Mouse (Mus musculus) midbrain, embryonic 16.5 days (tissue): ENCODE data around the gene Kcnk18. TPM values are rescaled to one million over a fixed set of nuclear protein-coding genes. Genes with fewer than 3 reads are reported as not detected.

ENCODE experiments used
- ATAC-seq: fragments of 200-750 bp; cut with Nextera tagmentation; 2 replicates; pipeline ENCODE4 v1.8.0; 2017; ENCODE audit warnings: moderate TSS enrichment
- H3K27ac ChIP-seq: fragments of 300-500 bp; sonication (generic); 2 replicates; pipeline ENCODE4 v1.5.1; 2014; ENCODE audit warnings: mild to moderate bottlenecking, low read length, mixed read lengths
- H3K27me3 ChIP-seq: fragments of 300-500 bp; sonication (generic); 2 replicates; pipeline ENCODE4 v1.6.1; 2014; ENCODE audit warnings: low read depth, low read length, mixed read lengths; ENCODE audit not compliant: control insufficient read depth, insufficient read depth
- H3K36me3 ChIP-seq: fragments of 300-500 bp; sonication (generic); 2 replicates; pipeline ENCODE4 v1.6.1; 2014; ENCODE audit warnings: mild to moderate bottlenecking, low read length, moderate library complexity, mixed read lengths; ENCODE audit not compliant: control insufficient read depth, insufficient read depth
- H3K4me1 ChIP-seq: fragments of 300-500 bp; sonication (generic); 2 replicates; pipeline ENCODE4 v1.6.1; 2014; ENCODE audit warnings: mild to moderate bottlenecking, low read length, mixed read lengths; ENCODE audit not compliant: control insufficient read depth, insufficient read depth
- H3K4me2 ChIP-seq: fragments of 300-500 bp; sonication (generic); 2 replicates; pipeline ENCODE4 v1.6.1; 2014; ENCODE audit warnings: mild to moderate bottlenecking, low read length, mixed read lengths
- H3K4me3 ChIP-seq: fragments of 300-500 bp; sonication (generic); 2 replicates; pipeline ENCODE4 v1.5.1; 2014; ENCODE audit warnings: low read depth, mild to moderate bottlenecking, low read length, moderate library complexity, mixed read lengths
- H3K9ac ChIP-seq: fragments of 300-500 bp; sonication (generic); 2 replicates; pipeline ENCODE4 v1.6.1; 2014; ENCODE audit warnings: low read depth, low read length, mixed read lengths
- H3K9me3 ChIP-seq: fragments of 300-500 bp; sonication (generic); replicated peaks from 2 replicates; pipeline ENCODE4 v1.6.1; 2014; ENCODE audit warnings: mild to moderate bottlenecking, low read length, mixed read lengths; ENCODE audit not compliant: control insufficient read depth, poor library complexity, severe bottlenecking
- WGBS: fragments of 180-500 bp; shearing (Covaris S2); extraction: QIAGEN DNeasy Blood & Tissue Kit; methylation state at CpG from one replicate; pipeline ENCODE4 v1.1.7; 2014; 5-methylcytosine and 5-hydroxymethylcytosine counted together
- polyA plus RNA-seq: library from polyadenylated mRNA; unstranded; fragments of >200 nt; fragmentation: Nextera tagmentation; extraction: Ambion mirVana; gene quantifications from 2 replicates; pipeline ENCODE4 v1.2.1, GENCODE M21; 2015

Gene Kcnk18
- polyA plus RNA-seq, 1 experiment from 2014 or later = not detected

DNA sequence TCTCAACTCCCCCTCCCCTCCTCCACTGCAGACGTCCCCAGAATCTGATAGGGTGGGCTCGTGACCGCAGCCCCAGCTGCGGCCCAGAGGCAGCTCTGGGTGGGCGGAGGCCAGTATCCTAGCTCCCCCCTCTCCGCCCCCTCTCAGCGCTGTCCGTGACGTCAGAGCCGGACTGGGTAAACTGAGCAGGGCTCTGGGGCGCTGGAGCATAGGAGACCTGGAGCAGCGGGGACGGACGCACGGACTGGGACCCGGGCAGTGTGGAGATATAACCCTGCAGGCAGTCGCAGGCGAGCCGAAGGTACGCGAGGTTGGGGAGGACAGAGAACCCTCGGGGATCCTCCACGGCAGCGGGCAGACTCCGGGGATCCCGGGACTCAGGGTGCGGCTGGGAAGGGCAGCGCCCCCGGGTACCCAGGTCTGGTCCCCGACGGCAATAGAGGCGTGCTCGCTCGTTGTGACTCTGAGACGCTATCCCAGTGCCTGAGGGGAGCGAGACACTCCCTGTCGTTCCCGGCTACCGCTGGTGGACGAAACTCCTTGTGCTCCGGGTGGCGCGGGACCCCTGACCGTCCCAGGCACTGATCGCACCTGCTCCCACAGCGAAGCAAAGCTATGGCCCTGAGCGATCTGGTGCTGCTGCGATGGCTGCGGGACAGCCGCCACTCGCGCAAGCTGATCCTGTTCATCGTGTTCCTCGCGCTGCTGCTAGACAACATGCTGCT, 41.9 kb downstream of the Kcnk18 start, which contains the start of gene Slc18a2:
Gene Slc18a2 (plus strand): TSS at position 179 of the 725 bp plus-strand sequence.
- WGBS = under 1% methylated on average over 55 of the region's 55 CpGs
- ATAC-seq = peak; percentile 75
- H3K4me3 ChIP-seq = peak within 1 kb of the TSS; percentile 44
- peak within 1 kb of the TSS; percentile 65 for H3K9ac ChIP-seq
- H3K9me3 ChIP-seq = peaks cover 4% of the 10 kb centered on the region; the same call in 1 of the 2 replicates
- H3K27me3 ChIP-seq = peaks cover 8% of the 10 kb centered on the region
- no peaks in the 10 kb centered on the region for H3K36me3 ChIP-seq
- H3K4me2 ChIP-seq = peak within 1 kb of the TSS; percentile 75
- H3K4me1 ChIP-seq = peaks cover 15% of the 10 kb centered on the region
- peak within 1 kb of the TSS; percentile 47; the same call in 1 of the 2 replicates for H3K27ac ChIP-seq

DNA sequence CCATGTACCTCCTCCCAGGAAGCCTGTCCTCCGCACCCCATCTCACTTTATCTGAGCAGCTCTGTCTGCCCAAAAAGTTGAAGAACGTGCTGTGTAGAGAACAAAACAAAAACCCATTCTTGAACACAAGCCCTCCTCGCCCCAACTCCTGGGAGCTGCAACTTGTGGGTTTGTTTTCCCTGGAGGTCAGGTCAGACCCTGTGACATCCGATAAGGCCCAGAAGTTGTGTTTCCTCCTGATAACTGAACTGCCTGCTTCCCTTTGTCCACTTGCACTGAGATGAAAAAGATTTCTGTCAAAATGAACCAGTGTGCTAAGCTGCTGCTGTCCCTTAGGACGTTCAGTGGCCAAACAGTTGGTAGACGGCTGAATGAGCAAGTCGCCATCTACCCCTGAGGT, 42.6 kb downstream of the Kcnk18 start:
- Histone ChIP-seq H3K9ac (peak overlapping the region; percentile 65), H3K9me3 (peaks cover 4% of the 10 kb centered on the region; the same call in 1 of the 2 replicates), H3K27me3 (peaks cover 8% of the 10 kb centered on the region), H3K36me3 (no peaks in the 10 kb centered on the region), H3K4me1 (peaks cover 15% of the 10 kb centered on the region), H3K4me2 (peak overlapping the region; percentile 75), H3K27ac (0 out of 2 replicates have a peak overlapping the region, but pooled peaks have one; percentile 47), H3K4me3 (peak overlapping the region; percentile 44)
- ATAC-seq = no peak
- WGBS = 50% methylated on average over 7 of the region's 7 CpGs

- Histone ChIP-seq H3K36me3 (no peaks in the 10 kb centered on the region), H3K27me3 (peaks cover 8% of the 10 kb centered on the region), H3K4me1 (peaks cover 21% of the 10 kb centered on the region), H3K9ac (no peak overlapping the region), H3K9me3 (no peaks in the 10 kb centered on the region), H3K4me3 (no peak overlapping the region), H3K27ac (no peak overlapping the region), H3K4me2 (no peak overlapping the region)
- no peak for ATAC-seq
- 91% methylated on average over 9 of the region's 9 CpGs for WGBS
Observed at GRCm38 (mm10) chr19:59263171-59263570, 44.2 kb downstream of the Kcnk18 start.

GRCm38 (mm10) chr19:59264838-59265532, 46.0 kb downstream of the Kcnk18 start:
- Histone ChIP-seq H3K9me3 (no peaks in the 10 kb centered on the region), H3K27ac (0 out of 2 replicates have a peak overlapping the region, but pooled peaks have one; percentile 9), H3K36me3 (no peaks in the 10 kb centered on the region), H3K4me3 (no peak overlapping the region), H3K9ac (0 out of 2 replicates have a peak overlapping the region, but pooled peaks have one; percentile 17), H3K4me2 (peak overlapping the region; percentile 19; the same call in 1 of the 2 replicates), H3K27me3 (peaks cover 8% of the 10 kb centered on the region), H3K4me1 (peaks cover 23% of the 10 kb centered on the region)
- ATAC-seq = no peak
- 47% methylated on average over 9 of the region's 9 CpGs for WGBS

GRCm38 (mm10) chr19:59265907-59266306, 46.9 kb downstream of the Kcnk18 start:
- H3K4me3 ChIP-seq = no peak overlapping the region
- H3K4me2 ChIP-seq = no peak overlapping the region
- ATAC-seq = no peak
- no peak overlapping the region for H3K27ac ChIP-seq
- H3K36me3 ChIP-seq = no peaks in the 10 kb centered on the region
- H3K9me3 ChIP-seq = no peaks in the 10 kb centered on the region
- H3K27me3 ChIP-seq = peaks cover 8% of the 10 kb centered on the region
- 47% methylated on average over 6 of the region's 6 CpGs for WGBS
- H3K4me1 ChIP-seq = peaks cover 19% of the 10 kb centered on the region; the same call in 1 of the 2 replicates
- H3K9ac ChIP-seq = no peak overlapping the region

DNA sequence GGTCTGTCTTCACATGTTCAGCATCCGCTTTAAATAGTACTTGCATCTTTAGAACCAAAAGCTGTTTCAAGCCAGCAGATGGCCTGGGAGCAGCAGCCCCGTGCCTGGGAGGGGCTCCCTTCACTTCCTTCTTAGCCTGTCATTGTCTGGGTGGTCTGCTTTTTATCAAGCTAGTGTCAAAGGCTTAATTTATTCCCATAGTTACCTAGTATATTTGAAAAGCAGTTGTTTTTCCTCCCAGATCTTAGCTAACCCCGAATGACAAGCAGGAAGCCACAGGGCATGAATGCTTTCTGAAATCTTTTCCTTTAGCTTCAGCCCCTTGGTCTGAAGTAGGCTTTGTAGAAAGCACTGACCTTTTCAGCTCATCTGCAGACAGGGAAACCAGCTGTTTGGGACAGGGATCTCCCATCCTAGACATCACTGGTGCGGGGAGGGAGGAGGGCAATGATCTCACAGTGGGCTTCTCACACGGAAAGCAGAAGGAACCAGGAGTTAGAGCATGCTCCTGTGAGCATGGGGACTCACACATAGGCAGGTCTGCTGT, 48.5 kb downstream of the Kcnk18 start:
- Histone ChIP-seq H3K27ac (0 out of 2 replicates have a peak overlapping the region, but pooled peaks have one; percentile 38), H3K4me1 (peaks cover 14% of the 10 kb centered on the region; the same call in 1 of the 2 replicates), H3K36me3 (no peaks in the 10 kb centered on the region), H3K9ac (peak overlapping the region; percentile 12; the same call in 1 of the 2 replicates), H3K9me3 (no peaks in the 10 kb centered on the region), H3K27me3 (peaks cover 6% of the 10 kb centered on the region), H3K4me3 (no peak overlapping the region), H3K4me2 (no peak overlapping the region)
- WGBS = 7% methylated on average over 5 of the region's 5 CpGs
- ATAC-seq = 0 out of 2 replicates have a peak, but pooled peaks have one; percentile 36

DNA sequence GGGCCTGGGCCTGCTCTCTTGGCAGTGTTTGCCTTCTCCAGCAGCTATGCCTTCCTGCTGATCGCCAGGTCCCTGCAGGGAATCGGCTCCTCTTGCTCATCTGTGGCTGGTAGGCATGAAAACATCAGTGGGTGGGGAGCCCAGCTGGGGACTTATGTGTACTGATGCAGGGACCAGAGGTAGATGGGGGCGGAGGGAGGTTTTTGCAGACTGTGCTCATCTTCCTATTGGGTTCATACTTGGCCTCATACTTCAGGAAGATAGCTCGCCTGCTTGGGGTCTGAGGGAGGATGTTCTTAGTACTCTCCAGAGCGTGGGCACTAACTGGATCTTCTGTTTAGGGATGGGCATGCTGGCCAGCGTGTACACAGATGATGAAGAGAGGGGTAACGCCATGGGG, 54.2 kb downstream of the Kcnk18 start:
- H3K4me1 ChIP-seq = 0 out of 2 replicates have a peak, but pooled peaks cover 2% of the 10 kb centered on the region
- no peaks in the 10 kb centered on the region for H3K36me3 ChIP-seq
- no peaks in the 10 kb centered on the region for H3K27me3 ChIP-seq
- no peak for ATAC-seq
- WGBS = 89% methylated on average over 7 of the region's 7 CpGs
- H3K27ac ChIP-seq = no peak overlapping the region
- no peak overlapping the region for H3K4me3 ChIP-seq
- H3K9me3 ChIP-seq = no peaks in the 10 kb centered on the region
- no peak overlapping the region for H3K9ac ChIP-seq
- no peak overlapping the region for H3K4me2 ChIP-seq

- no peak overlapping the region for H3K27ac ChIP-seq
- no peaks in the 10 kb centered on the region for H3K36me3 ChIP-seq
- ATAC-seq = no peak
- no peak overlapping the region for H3K9ac ChIP-seq
- no peak overlapping the region for H3K4me3 ChIP-seq
- H3K27me3 ChIP-seq = no peaks in the 10 kb centered on the region
- WGBS = 81% methylated on average over 7 of the region's 7 CpGs
- no peaks in the 10 kb centered on the region for H3K9me3 ChIP-seq
- H3K4me1 ChIP-seq = no peaks in the 10 kb centered on the region
- H3K4me2 ChIP-seq = no peak overlapping the region
Observed at GRCm38 (mm10) chr19:59276354-59276753, 57.3 kb downstream of the Kcnk18 start.
